Mouse (Mus musculus) bone marrow macrophage, adult 2 months (primary cell): ENCODE measurements around the gene Taar2.

Experiments
- CTCF ChIP-seq: IDR thresholded peaks from 2 replicates; pipeline ENCODE4 v1.5.1; 2012; ENCODE audit warnings: low read depth, mild to moderate bottlenecking, low read length, moderate library complexity
- POLR2A ChIP-seq: IDR thresholded peaks from 2 replicates; pipeline ENCODE4 v1.6.1; 2012; ENCODE audit warnings: mild to moderate bottlenecking, low read depth, low read length, borderline replicate concordance

DNA sequence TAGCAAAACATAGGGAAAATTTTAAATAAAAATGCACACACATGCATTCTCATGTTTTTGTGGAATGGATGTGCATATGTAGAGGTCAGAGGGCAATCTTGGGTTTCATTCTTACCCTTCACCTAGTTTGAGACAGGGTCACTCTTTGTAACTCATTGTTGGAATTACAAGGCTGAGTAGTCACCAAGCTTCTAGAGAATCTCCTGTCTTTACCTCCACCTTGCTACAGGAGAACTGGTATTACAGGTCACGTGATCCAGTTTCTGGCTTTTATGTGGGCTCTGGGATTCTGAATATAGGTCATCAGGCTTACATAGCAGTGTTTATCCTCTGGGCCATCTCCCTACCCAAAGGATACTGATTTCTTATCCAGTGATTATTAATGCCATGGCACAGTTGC is 32.7 kb upstream of the Taar2 start:
- TF ChIP-seq CTCF (no peak), POLR2A (no peak)
